Mouse (Mus musculus) embryonic facial prominence, embryonic 11.5 days (tissue): ENCODE measurements around the gene Rhobtb3. TPM values are rescaled to one million over a fixed set of nuclear protein-coding genes. Genes with fewer than 3 reads are reported as not detected.
"Not testable (repeated sequence)": the region's sequence is repeated elsewhere in the genome, so short reads cannot be mapped to it uniquely, and the experiment has no call there.

Source experiments
- ATAC-seq: fragments of 200-750 bp; cut with Nextera tagmentation; replicated peaks from 2 replicates; pipeline ENCODE4 v1.8.0; 2017; ENCODE audit warnings: low read depth; ENCODE audit not compliant: insufficient number of reproducible peaks, low FRiP score, low TSS enrichment
- DNase-seq: peaks from one replicate; pipeline ENCODE4 v3.0.0-alpha.2; 2015; ENCODE audit warnings: low spot score
- H3K27ac ChIP-seq: fragments of 300-500 bp; sonication (generic); replicated peaks from 2 replicates; pipeline ENCODE4 v1.5.1; 2014; ENCODE audit warnings: mild to moderate bottlenecking, low read depth, low read length, control low read depth
- H3K27me3 ChIP-seq: fragments of 300-500 bp; sonication (generic); 2 replicates; pipeline ENCODE4 v1.6.1; 2014; ENCODE audit warnings: mild to moderate bottlenecking, low read length, moderate library complexity, mixed read lengths; ENCODE audit not compliant: control insufficient read depth, insufficient read depth
- H3K36me3 ChIP-seq: fragments of 300-500 bp; sonication (generic); replicated peaks from 2 replicates; pipeline ENCODE4 v1.6.1; 2014; ENCODE audit warnings: low read depth, mild to moderate bottlenecking, low read length, moderate library complexity, mixed read lengths; ENCODE audit not compliant: control insufficient read depth, insufficient read depth
- H3K4me1 ChIP-seq: fragments of 300-500 bp; sonication (generic); 2 replicates; pipeline ENCODE4 v1.6.1; 2014; ENCODE audit warnings: low read length, mixed read lengths; ENCODE audit not compliant: control insufficient read depth, insufficient read depth
- H3K4me2 ChIP-seq: fragments of 300-500 bp; sonication (generic); 2 replicates; pipeline ENCODE4 v1.6.1; 2014; ENCODE audit warnings: low read depth, mild to moderate bottlenecking, control low read depth, low read length, moderate library complexity
- H3K4me3 ChIP-seq: fragments of 300-500 bp; sonication (generic); 2 replicates; pipeline ENCODE4 v1.5.1; 2014; ENCODE audit warnings: low read depth, low read length, control low read depth
- H3K9ac ChIP-seq: fragments of 300-500 bp; sonication (generic); replicated peaks from 2 replicates; pipeline ENCODE4 v1.6.1; 2014; ENCODE audit warnings: mild to moderate bottlenecking, control low read depth, low read length
- H3K9me3 ChIP-seq: fragments of 300-500 bp; sonication (generic); replicated peaks from 2 replicates; pipeline ENCODE4 v1.6.1; 2016; ENCODE audit warnings: mild to moderate bottlenecking, low read length, inconsistent platforms, mixed read lengths; ENCODE audit not compliant: control insufficient read depth
- WGBS: fragments of 180-500 bp; shearing (Covaris S2); extraction: QIAGEN DNeasy Blood & Tissue Kit; methylation state at CpG from one replicate; pipeline ENCODE4 v1.1.7; 2014; 5-methylcytosine and 5-hydroxymethylcytosine counted together
- polyA plus RNA-seq: library from polyadenylated mRNA; unstranded; fragments of >200 nt; fragmentation: Nextera tagmentation; extraction: Ambion mirVana; gene quantifications from 2 replicates; pipeline ENCODE4 v1.2.1, GENCODE M21; 2014

Gene Rhobtb3
- polyA plus RNA-seq, 1 experiment from 2014 or later: 88.5 TPM

GRCm38 (mm10) chr13:75831710-75832109 lies 112.0 kb downstream of the Rhobtb3 start:
- Histone ChIP-seq H3K36me3 (no peaks in the 10 kb centered on the region), H3K9ac (no peak overlapping the region)
- no peak for ATAC-seq

DNA sequence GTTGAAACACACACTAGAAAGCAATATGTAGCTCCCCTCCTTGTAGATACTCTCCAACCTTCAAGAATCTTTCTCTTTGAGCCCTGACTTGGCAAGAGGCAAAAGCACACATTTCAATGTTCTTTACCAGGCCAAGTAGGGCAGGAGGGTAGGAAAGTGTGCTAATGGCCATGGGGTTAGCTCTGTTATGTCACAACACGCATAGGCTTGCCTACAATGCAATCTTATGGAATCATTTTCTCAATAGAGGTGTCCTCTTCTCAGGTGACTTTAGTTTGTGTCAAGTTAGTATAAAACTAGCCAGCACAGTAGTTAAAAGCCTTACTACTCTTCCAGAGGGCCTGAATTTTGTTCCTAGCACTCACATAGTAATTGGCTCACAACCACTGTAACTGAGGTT lies 113.0 kb downstream of the Rhobtb3 start:
- Histone ChIP-seq H3K27me3 (no peaks in the 10 kb centered on the region), H3K36me3 (no peaks in the 10 kb centered on the region), H3K9me3 (no peaks in the 10 kb centered on the region), H3K4me2 (no peak overlapping the region), H3K4me1 (no peaks in the 10 kb centered on the region), H3K27ac (no peak overlapping the region), H3K4me3 (no peak overlapping the region), H3K9ac (no peak overlapping the region)
- DNase-seq (no peak), ATAC-seq (no peak)
- 86% methylated on average over 1 of the region's 1 CpGs for WGBS

More at GRCm38 (mm10) chr13:75831710-75832109, 112.0 kb downstream of the Rhobtb3 start:
- H3K4me2 ChIP-seq: no peak overlapping the region
- H3K9me3 ChIP-seq: no peaks in the 10 kb centered on the region
- no peaks in the 10 kb centered on the region for H3K4me1 ChIP-seq
- no peaks in the 10 kb centered on the region for H3K27me3 ChIP-seq
- H3K27ac ChIP-seq: no peak overlapping the region
- no peak overlapping the region for H3K4me3 ChIP-seq
- 76% methylated on average over 6 of the region's 6 CpGs for WGBS
- DNase-seq: no peak

DNA sequence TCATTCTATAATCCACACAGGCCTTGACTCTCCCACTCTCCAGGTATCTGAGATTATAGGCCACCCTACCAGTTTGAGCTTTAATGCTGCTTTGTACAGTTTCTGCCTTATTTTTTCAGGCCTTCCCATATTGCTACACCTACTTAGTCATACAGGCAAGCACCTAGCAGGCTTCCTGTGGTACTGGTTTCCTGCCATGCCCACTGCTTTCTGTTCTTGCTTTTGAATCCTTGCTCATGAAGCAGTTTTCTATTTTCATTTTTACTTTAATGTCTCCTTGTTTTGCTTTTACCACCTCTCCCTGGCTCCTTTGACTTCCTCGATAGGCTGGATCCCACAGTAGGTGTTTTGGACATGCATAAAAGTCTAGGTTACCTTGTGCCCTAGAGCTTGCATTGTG lies 118.3 kb downstream of the Rhobtb3 start:
- no peaks in the 10 kb centered on the region for H3K9me3 ChIP-seq
- no peaks in the 10 kb centered on the region for H3K4me1 ChIP-seq
- H3K27me3 ChIP-seq: no peaks in the 10 kb centered on the region
- no peaks in the 10 kb centered on the region for H3K36me3 ChIP-seq
- WGBS: 96% methylated on average over 1 of the region's 1 CpGs
- H3K4me3 ChIP-seq: no peak overlapping the region
- H3K27ac ChIP-seq: no peak overlapping the region
- H3K4me2 ChIP-seq: no peak overlapping the region
- ATAC-seq (no peak), DNase-seq (no peak)
- H3K9ac ChIP-seq: no peak overlapping the region

GRCm38 (mm10) chr13:75824611-75825319 lies 119.0 kb downstream of the Rhobtb3 start:
- Histone ChIP-seq H3K4me1 (no peaks in the 10 kb centered on the region), H3K9ac (no peak overlapping the region), H3K9me3 (no peaks in the 10 kb centered on the region), H3K27me3 (no peaks in the 10 kb centered on the region), H3K4me2 (no peak overlapping the region), H3K27ac (no peak overlapping the region), H3K4me3 (no peak overlapping the region), H3K36me3 (no peaks in the 10 kb centered on the region)
- no peak for DNase-seq
- 70% methylated on average over 5 of the region's 5 CpGs for WGBS
- no peak for ATAC-seq

DNA sequence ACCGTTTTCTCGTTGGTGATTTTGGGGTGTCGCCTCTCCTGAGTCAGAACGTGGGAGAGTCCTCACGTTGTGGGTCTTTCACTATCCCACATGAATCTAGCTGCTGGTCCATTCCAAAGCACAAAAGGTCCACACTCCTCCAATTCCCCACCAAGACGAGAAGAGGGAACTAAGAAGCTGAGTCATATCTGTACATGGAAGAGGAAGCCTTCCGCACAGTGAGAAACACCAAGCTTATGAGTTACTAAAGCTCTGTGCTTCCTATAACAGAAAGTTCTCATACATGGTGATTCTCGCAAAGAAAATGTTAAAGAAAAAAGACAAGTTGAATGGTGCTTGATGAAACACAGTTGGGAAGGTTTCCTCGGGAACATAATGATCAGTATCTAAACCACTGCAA lies 120.5 kb downstream of the Rhobtb3 start:
- H3K27ac ChIP-seq: no peak overlapping the region
- H3K9me3 ChIP-seq: no peaks in the 10 kb centered on the region
- H3K9ac ChIP-seq: no peak overlapping the region
- WGBS: 86% methylated on average over 7 of the region's 9 CpGs
- no peak overlapping the region for H3K4me3 ChIP-seq
- no peaks in the 10 kb centered on the region for H3K36me3 ChIP-seq
- no peak overlapping the region for H3K4me2 ChIP-seq
- no peaks in the 10 kb centered on the region for H3K27me3 ChIP-seq
- DNase-seq (no peak), ATAC-seq (no peak)
- H3K4me1 ChIP-seq: no peaks in the 10 kb centered on the region

GRCm38 (mm10) chr13:75822366-75822765 lies 121.4 kb downstream of the Rhobtb3 start:
- WGBS: 80% methylated on average over 3 of the region's 4 CpGs
- H3K9ac ChIP-seq, H3K27ac ChIP-seq, H3K9me3 ChIP-seq, ATAC-seq, H3K36me3 ChIP-seq, H3K4me1 ChIP-seq, H3K4me2 ChIP-seq, DNase-seq, H3K27me3 ChIP-seq, H3K4me3 ChIP-seq: not testable (repeated sequence)

DNA sequence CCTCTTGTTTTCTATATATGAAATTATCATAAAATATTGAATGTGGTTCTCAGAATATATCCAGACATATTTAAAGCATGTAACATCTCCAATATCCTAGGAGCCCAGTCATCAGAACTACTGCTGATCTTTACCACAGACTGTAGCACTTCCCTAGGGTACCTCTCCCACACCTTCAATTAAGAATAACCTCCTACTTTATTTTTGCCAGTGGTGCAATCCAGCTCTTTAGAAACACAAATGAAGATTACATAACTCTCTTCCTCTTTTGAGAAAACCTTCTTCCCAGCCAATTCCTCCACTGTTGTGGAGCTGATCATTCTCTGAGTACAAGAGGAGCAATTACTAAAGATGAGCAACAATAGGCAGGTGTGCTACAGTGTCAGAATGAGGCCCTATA lies 123.8 kb downstream of the Rhobtb3 start:
- ATAC-seq: no peak

More for the DNA sequence above, 123.8 kb downstream of the Rhobtb3 start:
- H3K4me1 ChIP-seq: no peaks in the 10 kb centered on the region
- no peaks in the 10 kb centered on the region for H3K27me3 ChIP-seq
- no peak overlapping the region for H3K9ac ChIP-seq
- H3K9me3 ChIP-seq: no peaks in the 10 kb centered on the region
- H3K27ac ChIP-seq: no peak overlapping the region
- H3K36me3 ChIP-seq: no peaks in the 10 kb centered on the region
- H3K4me2 ChIP-seq: no peak overlapping the region
- DNase-seq: no peak
- no peak overlapping the region for H3K4me3 ChIP-seq
